Mouse (Mus musculus): Measurements from ENCODE around the gene Cpsf4l. TPM values are rescaled to one million over a fixed set of nuclear protein-coding genes. Genes with fewer than 3 reads are reported as not detected.
A peak's percentile ranks its signal among the peaks of the same experiment; 100 is the strongest.

Gene Cpsf4l
- polyA plus RNA-seq, 1 experiment from 2014 or later: 0.42 TPM

DNA sequence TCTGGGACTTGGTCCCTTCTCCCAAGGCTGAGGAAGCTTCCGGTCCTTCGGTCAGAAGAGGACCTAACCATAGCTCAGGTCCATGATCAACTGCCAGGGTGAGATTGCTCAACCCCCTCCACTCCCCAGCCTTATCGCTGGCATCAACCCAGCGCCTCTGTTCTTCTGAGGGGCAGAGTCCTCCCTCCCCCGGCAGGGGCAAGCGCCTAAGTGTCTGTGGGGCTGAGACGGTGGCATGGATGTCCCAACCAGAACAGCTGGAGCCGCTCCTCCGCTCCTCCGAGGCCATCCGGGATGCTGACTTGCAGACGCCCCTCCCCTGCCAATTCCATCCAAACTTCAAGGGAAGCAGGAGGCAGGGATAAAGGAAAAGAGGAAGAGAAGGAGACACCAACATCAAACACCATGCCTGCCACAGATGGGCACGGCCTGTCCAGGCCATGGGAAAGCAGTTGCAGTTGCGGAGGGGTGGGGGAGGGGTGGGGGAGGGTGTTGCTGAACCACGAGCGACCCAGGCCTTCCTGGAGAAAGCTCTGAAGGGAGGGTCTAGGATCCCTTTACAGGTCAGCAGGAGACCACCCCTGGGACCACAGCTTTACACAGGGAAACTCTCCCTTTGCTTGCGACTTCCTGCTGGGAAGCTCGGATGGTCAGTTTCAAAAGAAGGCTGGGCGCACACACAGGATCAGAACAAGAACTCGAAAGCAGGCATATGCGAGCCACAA, 39.1 kb upstream of the Cpsf4l start:
- ATAC-seq (ENCODE audit: insufficient read depth, low FRiP score, low read depth): no peak
- WGBS: 9% methylated on average over 21 of the region's 21 CpGs

DNA sequence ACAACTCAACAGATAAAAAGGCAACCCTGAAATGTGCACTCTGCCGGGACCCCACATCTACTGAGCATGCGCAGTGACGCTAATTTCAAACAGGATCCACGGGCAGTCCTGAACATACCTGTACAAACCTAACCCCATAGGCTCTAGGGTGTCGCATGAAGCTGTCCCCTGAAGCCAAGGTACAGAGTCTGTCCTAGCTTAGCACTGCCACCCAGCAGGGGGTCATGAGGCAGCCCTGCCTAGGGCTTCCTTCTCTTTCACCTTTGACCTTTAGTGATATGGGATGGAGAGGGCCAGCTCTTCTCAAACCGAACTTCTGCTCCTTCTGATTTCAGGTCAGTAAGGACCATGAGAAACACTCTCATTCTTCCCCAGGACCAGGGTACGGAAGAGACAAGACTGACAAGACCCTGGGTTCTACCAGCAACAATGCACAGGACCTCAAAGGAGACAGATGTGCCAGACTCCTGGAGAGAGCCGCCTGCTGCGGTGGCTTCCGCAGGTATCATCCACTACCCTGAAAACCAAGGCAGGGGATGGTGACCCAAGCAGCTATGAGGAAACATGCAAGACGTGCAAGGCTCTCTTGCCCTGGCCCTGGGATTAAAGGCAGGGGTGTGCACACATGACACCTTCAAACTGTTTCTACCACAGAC, 38.0 kb upstream of the Cpsf4l start:
- H3K4me3 ChIP-seq (replicated peaks): peak overlapping the region; percentile 90; the same call in 1 of the 2 replicates
- H3K9ac ChIP-seq: no peak overlapping the region
- no peaks in the 10 kb centered on the region for H3K27me3 ChIP-seq (replicated peaks)
- H3K9me3 ChIP-seq: no peaks in the 10 kb centered on the region
- peak overlapping the region; percentile 52; the same call in 1 of the 2 replicates for H3K27ac ChIP-seq
- H3K4me1 ChIP-seq: peaks cover 37% of the 10 kb centered on the region
- ATAC-seq (ENCODE audit: insufficient read depth, low FRiP score, low read depth): no peak
- H3K36me3 ChIP-seq: 0 out of 2 replicates have a peak, but pooled peaks cover 15% of the 10 kb centered on the region
- peak overlapping the region; percentile 84 for H3K4me2 ChIP-seq
- WGBS: 69% methylated on average over 11 of the region's 11 CpGs

More for the DNA sequence above, 39.1 kb upstream of the Cpsf4l start:
- Histone ChIP-seq H3K9me3 (no peaks in the 10 kb centered on the region), H3K9ac (peak overlapping the region; percentile 96), H3K4me3 (replicated peaks) (peak overlapping the region; percentile 90), H3K27me3 (replicated peaks) (no peaks in the 10 kb centered on the region), H3K4me2 (peak overlapping the region; percentile 84), H3K4me1 (peaks cover 37% of the 10 kb centered on the region), H3K36me3 (0 out of 2 replicates have a peak, but pooled peaks cover 7% of the 10 kb centered on the region), H3K27ac (peak overlapping the region; percentile 98)

- Histone ChIP-seq H3K27ac (peak overlapping the region; percentile 52), H3K4me1 (peaks cover 32% of the 10 kb centered on the region), H3K4me3 (replicated peaks) (peak overlapping the region; percentile 18; the same call in 1 of the 2 replicates), H3K36me3 (0 out of 2 replicates have a peak, but pooled peaks cover 23% of the 10 kb centered on the region), H3K27me3 (replicated peaks) (no peaks in the 10 kb centered on the region), H3K4me2 (peak overlapping the region; percentile 84), H3K9me3 (no peaks in the 10 kb centered on the region), H3K9ac (no peak overlapping the region)
- no peak for ATAC-seq (ENCODE audit: insufficient read depth, low FRiP score, low read depth)
- WGBS: 42% methylated on average over 16 of the region's 16 CpGs
Measured at GRCm38 (mm10) chr11:113747056-113747455, 37.2 kb upstream of the Cpsf4l start.

DNA sequence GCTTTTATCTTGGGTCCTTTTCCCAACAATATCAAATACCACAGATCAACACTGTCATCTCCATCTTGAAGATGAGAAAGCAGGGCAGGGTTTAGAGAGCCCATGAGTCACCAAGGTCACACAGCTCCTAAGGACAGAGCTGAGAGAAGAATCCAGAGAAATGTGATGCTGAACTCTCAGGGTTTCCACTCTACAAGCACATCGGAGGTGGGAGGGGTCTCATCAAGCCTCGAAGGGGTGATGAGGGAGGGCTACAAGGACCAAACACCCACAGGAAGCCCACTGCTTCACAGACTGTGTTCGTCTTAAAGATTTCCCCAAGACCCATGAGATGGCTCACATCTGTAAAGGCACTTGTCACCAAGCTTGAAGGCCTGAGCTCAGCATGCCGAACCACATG, 36.1 kb upstream of the Cpsf4l start:
- 64% methylated on average over 4 of the region's 4 CpGs for WGBS

GRCm38 (mm10) chr11:113742998-113743397, 33.2 kb upstream of the Cpsf4l start:
- Histone ChIP-seq H3K36me3 (peaks cover 23% of the 10 kb centered on the region; the same call in 1 of the 2 replicates), H3K4me1 (peaks cover 37% of the 10 kb centered on the region), H3K4me3 (replicated peaks) (no peak overlapping the region), H3K9me3 (no peaks in the 10 kb centered on the region), H3K27ac (no peak overlapping the region), H3K4me2 (no peak overlapping the region), H3K27me3 (replicated peaks) (no peaks in the 10 kb centered on the region), H3K9ac (no peak overlapping the region)
- WGBS: 94% methylated on average over 1 of the region's 1 CpGs
- no peak for ATAC-seq (ENCODE audit: insufficient read depth, low FRiP score, low read depth)

More for the DNA sequence above, 36.1 kb upstream of the Cpsf4l start:
- Histone ChIP-seq H3K27ac (no peak overlapping the region), H3K4me2 (no peak overlapping the region), H3K9ac (no peak overlapping the region), H3K4me3 (replicated peaks) (no peak overlapping the region), H3K36me3 (0 out of 2 replicates have a peak, but pooled peaks cover 23% of the 10 kb centered on the region), H3K9me3 (no peaks in the 10 kb centered on the region), H3K27me3 (replicated peaks) (no peaks in the 10 kb centered on the region), H3K4me1 (peaks cover 29% of the 10 kb centered on the region)
- ATAC-seq (ENCODE audit: insufficient read depth, low FRiP score, low read depth): no peak

DNA sequence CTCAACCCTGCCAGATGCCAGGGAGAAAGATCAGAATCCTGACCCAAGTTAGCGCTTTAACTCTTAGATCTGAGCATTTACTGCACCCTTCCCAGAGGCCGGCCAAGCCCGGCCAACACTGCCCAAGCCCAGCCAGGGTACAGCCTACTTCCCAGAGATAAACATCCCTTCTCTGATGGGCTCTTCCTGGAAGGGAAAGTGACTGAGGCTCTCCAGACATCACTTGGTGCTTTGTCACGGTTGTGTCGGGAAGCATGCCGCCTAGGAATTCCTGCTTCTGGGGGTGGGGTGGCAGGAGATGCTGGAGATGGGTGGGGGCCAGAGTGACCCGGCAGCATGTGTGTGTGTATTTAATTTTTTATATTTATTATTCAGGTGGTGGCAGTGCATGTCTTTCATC, 30.3 kb upstream of the Cpsf4l start:
- Histone ChIP-seq H3K4me3 (replicated peaks) (no peak overlapping the region), H3K4me2 (no peak overlapping the region), H3K9ac (no peak overlapping the region), H3K4me1 (peaks cover 44% of the 10 kb centered on the region), H3K9me3 (no peaks in the 10 kb centered on the region), H3K27me3 (replicated peaks) (no peaks in the 10 kb centered on the region), H3K27ac (peak overlapping the region; percentile 1; the same call in 1 of the 2 replicates), H3K36me3 (peaks cover 16% of the 10 kb centered on the region; the same call in 1 of the 2 replicates)
- WGBS: 51% methylated on average over 7 of the region's 7 CpGs
- no peak for ATAC-seq (ENCODE audit: insufficient read depth, low FRiP score, low read depth)

DNA sequence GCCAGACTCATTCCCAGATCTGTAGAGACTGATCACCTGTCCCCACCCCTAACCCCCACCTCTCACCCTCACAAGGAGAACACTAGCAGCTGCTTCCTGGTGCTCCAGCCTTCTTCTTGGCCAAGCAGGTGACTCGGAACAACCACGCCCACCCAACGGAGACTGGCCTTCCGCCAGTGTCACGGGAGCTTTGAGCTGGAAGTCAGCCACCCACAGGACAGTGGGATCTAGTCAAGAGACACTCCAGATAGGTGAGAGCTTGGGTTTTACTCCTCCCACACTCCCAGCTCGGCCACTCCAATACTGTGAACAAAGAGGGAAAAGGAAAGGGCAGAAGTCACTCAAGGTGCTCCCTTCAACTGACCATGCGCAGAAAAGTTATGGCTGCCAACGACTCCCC, 29.4 kb upstream of the Cpsf4l start:
- ATAC-seq (ENCODE audit: insufficient read depth, low FRiP score, low read depth): 0 out of 2 replicates have a peak, but pooled peaks have one; percentile 33
- no peak overlapping the region for H3K9ac ChIP-seq
- H3K27me3 ChIP-seq (replicated peaks): no peaks in the 10 kb centered on the region
- H3K9me3 ChIP-seq: no peaks in the 10 kb centered on the region
- peaks cover 16% of the 10 kb centered on the region; the same call in 1 of the 2 replicates for H3K36me3 ChIP-seq
- peaks cover 52% of the 10 kb centered on the region for H3K4me1 ChIP-seq
- no peak overlapping the region; the same call in 1 of the 2 replicates for H3K27ac ChIP-seq
- no peak overlapping the region for H3K4me3 ChIP-seq (replicated peaks)
- 64% methylated on average over 8 of the region's 8 CpGs for WGBS
- no peak overlapping the region for H3K4me2 ChIP-seq

- H3K27me3 ChIP-seq (replicated peaks): no peaks in the 10 kb centered on the region
- peaks cover 9% of the 10 kb centered on the region; the same call in 1 of the 2 replicates for H3K36me3 ChIP-seq
- H3K4me1 ChIP-seq: peaks cover 65% of the 10 kb centered on the region
- H3K9me3 ChIP-seq: no peaks in the 10 kb centered on the region
- WGBS: 73% methylated on average over 8 of the region's 8 CpGs
- no peak overlapping the region for H3K4me3 ChIP-seq (replicated peaks)
- H3K4me2 ChIP-seq: no peak overlapping the region
- ATAC-seq (ENCODE audit: insufficient read depth, low FRiP score, low read depth): no peak
- H3K9ac ChIP-seq: no peak overlapping the region
- no peak overlapping the region; the same call in 1 of the 2 replicates for H3K27ac ChIP-seq
Measured at GRCm38 (mm10) chr11:113737912-113738311, 28.1 kb upstream of the Cpsf4l start.

- H3K27me3 ChIP-seq (replicated peaks): no peaks in the 10 kb centered on the region
- no peak overlapping the region for H3K4me2 ChIP-seq
- H3K36me3 ChIP-seq: peaks cover 5% of the 10 kb centered on the region; the same call in 1 of the 2 replicates
- H3K27ac ChIP-seq: no peak overlapping the region; the same call in 1 of the 2 replicates
- H3K9me3 ChIP-seq: no peaks in the 10 kb centered on the region
- ATAC-seq (ENCODE audit: insufficient read depth, low FRiP score, low read depth): no peak
- 57% methylated on average over 3 of the region's 3 CpGs for WGBS
- peaks cover 70% of the 10 kb centered on the region for H3K4me1 ChIP-seq
- H3K9ac ChIP-seq: no peak overlapping the region
- no peak overlapping the region for H3K4me3 ChIP-seq (replicated peaks)
Measured at GRCm38 (mm10) chr11:113737553-113737854, 27.7 kb upstream of the Cpsf4l start.

DNA sequence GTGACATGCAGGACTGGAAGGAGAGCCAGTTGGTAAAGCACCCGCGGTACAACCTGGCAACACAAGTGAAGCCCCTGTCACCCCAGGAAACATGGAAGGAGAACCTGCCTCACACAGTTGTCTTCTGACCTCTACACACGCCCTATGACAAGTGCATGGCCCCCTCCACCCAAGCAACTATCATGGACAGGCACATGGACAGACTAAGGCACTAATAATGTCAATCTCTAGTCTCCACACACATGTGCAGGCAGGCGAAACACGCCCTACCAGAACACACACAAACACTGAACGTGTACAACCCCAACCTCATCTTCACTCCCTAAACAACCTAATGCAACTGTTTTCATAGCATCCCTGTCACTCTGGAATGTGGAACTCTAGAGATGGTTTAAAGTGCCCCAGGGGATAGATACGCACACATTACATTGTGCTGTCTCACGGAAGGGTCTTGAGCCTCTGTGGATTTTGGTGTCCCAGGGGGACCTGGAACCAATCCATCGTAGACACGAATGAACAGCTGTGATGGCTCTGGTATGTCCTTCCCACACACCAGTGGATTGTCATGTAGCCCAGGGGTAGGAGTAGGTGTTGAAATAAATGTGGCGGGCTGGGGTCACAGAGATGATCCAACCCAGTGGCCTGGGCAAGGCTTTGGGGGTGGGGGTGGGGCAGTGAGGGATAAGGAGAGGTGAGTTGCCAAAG, 27.2 kb upstream of the Cpsf4l start:
- H3K36me3 ChIP-seq: no peaks in the 10 kb centered on the region; the same call in 1 of the 2 replicates
- H3K4me3 ChIP-seq (replicated peaks): no peak overlapping the region
- H3K9ac ChIP-seq: no peak overlapping the region
- no peaks in the 10 kb centered on the region for H3K9me3 ChIP-seq
- no peaks in the 10 kb centered on the region for H3K27me3 ChIP-seq (replicated peaks)
- no peak overlapping the region for H3K4me2 ChIP-seq
- ATAC-seq (ENCODE audit: insufficient read depth, low FRiP score, low read depth): no peak
- H3K4me1 ChIP-seq: peaks cover 72% of the 10 kb centered on the region
- WGBS: 67% methylated on average over 11 of the region's 11 CpGs
- no peak overlapping the region for H3K27ac ChIP-seq

DNA sequence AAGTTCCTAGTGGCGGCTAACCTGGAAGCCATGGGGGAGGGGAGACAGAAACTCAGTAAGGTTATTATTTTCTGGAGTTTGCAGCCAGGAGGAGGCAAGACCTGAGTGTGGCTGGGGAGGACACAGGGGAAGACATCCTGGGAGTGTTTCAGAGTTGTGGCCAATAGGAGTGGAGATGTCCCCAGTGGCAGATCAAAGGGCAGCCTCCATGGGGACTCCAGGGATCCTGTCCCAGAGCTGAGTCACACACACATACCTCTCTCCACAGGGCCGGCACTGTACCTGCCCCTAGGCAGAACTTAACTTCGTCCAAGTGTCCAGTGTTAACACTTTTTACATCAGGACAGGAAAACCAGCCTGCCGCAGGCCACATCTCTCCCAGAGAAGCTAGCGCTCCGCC, 25.3 kb upstream of the Cpsf4l start:
- Histone ChIP-seq H3K36me3 (no peaks in the 10 kb centered on the region; the same call in 1 of the 2 replicates), H3K27ac (peak overlapping the region; percentile 86), H3K4me2 (no peak overlapping the region), H3K27me3 (replicated peaks) (no peaks in the 10 kb centered on the region), H3K4me3 (replicated peaks) (no peak overlapping the region), H3K9me3 (no peaks in the 10 kb centered on the region), H3K4me1 (peaks cover 88% of the 10 kb centered on the region), H3K9ac (no peak overlapping the region)
- no peak for ATAC-seq (ENCODE audit: insufficient read depth, low FRiP score, low read depth)
- WGBS: 50% methylated on average over 6 of the region's 6 CpGs

Data from stomach, embryonic 15.5 days (tissue).